Mouse (Mus musculus): ENCODE data around the gene Zpbp2.
"Not testable (repeated sequence)": the region's sequence is repeated elsewhere in the genome, so short reads cannot be mapped to it uniquely, and the experiment has no call there.

Gene Zpbp2

GRCm38 (mm10) chr11:98590548-98591445 lies 39.9 kb downstream of the Zpbp2 start:
- DNase-seq (ENCODE audit: low spot score) = no peak

GRCm38 (mm10) chr11:98595021-98595420 lies 44.1 kb downstream of the Zpbp2 start:
- no peak for DNase-seq (ENCODE audit: low spot score)

DNA sequence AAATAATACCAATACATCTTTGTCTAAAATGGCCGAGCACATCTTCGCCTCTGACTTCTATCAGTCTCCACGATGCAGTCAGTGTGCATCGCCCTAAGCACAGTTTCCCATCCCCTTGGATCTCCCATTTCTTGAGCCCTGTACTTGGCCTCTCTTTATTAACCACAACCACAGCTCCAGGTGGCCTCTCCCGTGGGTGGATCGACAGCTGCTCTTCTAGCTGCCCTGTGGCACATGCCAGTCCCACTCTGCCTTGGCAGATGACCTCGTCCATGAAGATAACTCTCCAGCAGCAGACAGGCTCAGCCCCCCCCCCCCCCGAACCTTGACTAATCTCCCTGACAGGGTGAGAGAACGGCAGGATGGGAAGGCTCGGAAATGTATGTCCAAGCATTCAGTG lies 44.6 kb downstream of the Zpbp2 start:
- no peak for DNase-seq (ENCODE audit: low spot score)

GRCm38 (mm10) chr11:98595955-98596354 lies 45.1 kb downstream of the Zpbp2 start:
- no peak for DNase-seq (ENCODE audit: low spot score)

DNA sequence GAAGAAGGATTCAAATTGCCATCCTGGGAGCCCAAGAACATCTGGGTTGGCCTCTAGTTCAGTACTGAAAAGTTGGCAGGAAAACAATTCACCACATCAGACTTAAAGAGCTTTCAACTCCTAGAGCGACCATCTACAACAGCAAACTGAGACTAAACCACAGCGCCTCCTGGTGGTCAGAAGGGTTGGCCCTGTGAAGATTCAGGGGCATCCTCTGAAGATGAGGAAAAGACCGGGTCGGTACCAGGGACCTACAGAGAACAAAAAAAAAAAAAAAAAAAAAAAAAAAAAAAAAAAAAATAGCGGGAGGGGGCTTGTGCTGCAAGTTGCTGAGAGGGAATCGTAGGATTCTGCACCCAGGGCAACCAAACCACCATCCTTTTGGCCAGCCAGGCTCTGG lies 46.5 kb downstream of the Zpbp2 start:
- peak; percentile 62 for DNase-seq (ENCODE audit: low spot score)

DNA sequence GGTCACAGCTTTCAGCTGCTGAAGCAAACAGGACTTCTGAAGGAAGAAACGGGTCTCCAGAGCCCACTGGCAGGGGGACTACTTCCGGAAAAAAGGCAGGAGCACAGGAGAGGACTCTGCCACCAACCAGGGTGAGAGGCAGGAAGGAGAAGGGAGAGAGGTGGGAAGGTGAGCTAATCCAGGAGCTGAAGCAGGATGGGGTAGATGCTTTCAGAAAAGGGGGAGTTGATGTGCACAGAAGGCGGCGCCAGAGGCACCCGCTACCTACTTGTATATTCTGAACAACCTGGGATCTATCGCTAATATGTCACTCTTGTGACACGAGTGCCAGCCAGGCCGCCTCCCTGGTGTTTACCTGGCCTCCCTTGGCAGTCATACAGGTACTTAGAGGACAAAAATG lies 47.1 kb downstream of the Zpbp2 start, which contains the start of gene Lrrc3c:
Gene Lrrc3c (plus strand): TSS at position 301 of the 400 bp plus-strand sequence.
- DNase-seq (ENCODE audit: low spot score) = no peak

GRCm38 (mm10) chr11:98598851-98599290 lies 48.0 kb downstream of the Zpbp2 start:
- DNase-seq (ENCODE audit: low spot score) = no peak

- no peak for DNase-seq (ENCODE audit: low spot score)
Measured at GRCm38 (mm10) chr11:98599291-98599690, 48.4 kb downstream of the Zpbp2 start.

DNA sequence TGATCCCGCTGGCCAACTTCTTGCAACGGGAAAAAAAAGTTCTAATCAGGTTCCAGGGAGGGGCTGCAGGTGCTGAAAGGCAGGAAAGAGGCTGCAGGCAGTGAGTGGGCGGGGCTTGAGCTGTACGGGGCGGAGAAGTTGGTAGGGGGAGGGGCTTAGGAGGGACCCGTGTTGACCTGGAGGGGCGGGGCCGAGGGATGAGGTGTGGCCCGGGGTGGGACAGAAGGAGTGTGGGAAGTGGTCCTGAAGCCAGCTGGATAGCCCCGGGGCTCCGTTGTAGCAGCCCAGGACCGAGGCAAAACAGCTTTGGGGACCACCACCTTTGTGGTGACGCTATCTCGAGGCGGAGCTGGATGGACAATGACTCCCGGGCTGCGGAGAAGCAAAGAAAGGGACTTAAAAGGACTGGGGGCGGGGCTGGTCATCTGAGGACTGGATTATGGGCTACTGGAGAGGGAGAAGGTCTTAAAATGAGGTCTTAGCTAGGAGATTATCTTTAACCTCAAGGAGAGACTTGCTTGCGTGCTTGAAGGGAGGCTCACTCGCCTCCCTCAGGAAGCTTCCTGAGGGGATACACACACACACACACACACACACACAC lies 51.3 kb downstream of the Zpbp2 start:
- no peak for DNase-seq (ENCODE audit: low spot score)

- DNase-seq (ENCODE audit: low spot score) = no peak
Measured at GRCm38 (mm10) chr11:98603953-98604352, 53.1 kb downstream of the Zpbp2 start.

- not testable (repeated sequence) for DNase-seq (ENCODE audit: low spot score)
Measured at GRCm38 (mm10) chr11:98604911-98605310, 54.0 kb downstream of the Zpbp2 start.

- no peak for DNase-seq (ENCODE audit: low spot score)
Measured at GRCm38 (mm10) chr11:98606763-98607162, 55.9 kb downstream of the Zpbp2 start.

Measured in ovary, postnatal 14 days (tissue).